Mouse (Mus musculus): ENCODE data around the gene G430095P16Rik.

Gene G430095P16Rik

DNA sequence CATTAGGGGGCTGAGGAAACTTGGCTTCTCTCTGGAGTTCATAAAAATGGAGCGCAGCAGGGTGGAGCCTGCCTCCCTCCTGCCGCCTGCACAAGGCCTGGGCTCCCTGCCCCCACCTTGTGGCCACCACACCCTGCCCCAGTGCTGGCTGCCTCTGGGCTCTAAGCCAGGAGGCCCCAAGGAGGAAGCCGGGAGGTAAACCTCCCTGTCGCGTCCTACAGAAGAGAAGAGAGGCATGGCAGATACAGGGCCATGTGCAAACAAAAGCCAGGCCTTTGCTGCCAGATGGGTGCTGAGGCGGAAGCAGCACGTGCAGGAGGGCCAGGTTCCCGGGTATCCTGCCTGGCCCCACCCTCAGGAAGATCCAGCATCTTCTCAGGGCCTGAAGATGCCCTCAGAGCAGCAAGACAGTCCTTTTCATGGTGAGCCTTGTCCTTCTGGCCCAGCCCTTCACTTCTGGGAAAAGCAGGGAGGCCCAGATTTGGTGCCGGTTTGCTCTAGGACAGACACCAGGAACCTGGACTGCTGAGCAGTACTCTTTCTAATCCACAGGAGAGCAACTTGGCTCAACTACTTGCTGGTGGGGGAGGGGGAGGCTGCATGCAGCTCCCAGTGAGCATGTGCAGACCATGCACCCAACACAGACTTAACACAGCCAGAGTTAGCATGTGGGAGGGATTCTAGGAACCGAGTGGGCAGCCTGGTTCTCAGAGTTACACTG lies at the start of gene G430095P16Rik:
TSS of gene G430095P16Rik (plus strand) at position 158 of the 721 bp plus-strand sequence.
- peak; percentile 76 for DNase-seq (ENCODE audit: low read depth, low spot score)

- no peak for DNase-seq (ENCODE audit: low read depth, low spot score)
Measured at GRCm38 (mm10) chr8:84677305-84677704, 45.5 kb upstream of the G430095P16Rik start.

DNA sequence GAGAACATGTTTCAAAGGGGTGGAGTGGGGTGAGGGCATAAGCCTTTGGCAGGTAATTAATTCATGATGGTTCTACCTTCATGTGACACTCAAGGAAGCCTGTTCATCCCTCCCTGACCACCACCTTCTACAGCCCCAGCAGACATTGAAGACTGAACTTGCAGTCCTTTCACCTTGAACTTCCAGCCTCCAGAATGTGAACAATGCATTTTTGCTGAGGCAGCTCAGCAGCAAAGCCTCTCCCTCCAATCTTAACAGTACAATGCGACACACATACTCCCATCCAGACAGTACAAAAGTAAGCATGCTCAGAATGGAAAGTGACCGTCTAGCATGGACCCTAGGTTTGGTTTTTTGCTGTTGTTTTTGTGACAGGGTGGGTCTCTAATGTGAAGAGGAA lies 41.3 kb upstream of the G430095P16Rik start:
- peak; percentile 86 for DNase-seq (ENCODE audit: low read depth, low spot score)

GRCm38 (mm10) chr8:84682257-84682656 lies 40.5 kb upstream of the G430095P16Rik start:
- DNase-seq (ENCODE audit: low read depth, low spot score): no peak

DNA sequence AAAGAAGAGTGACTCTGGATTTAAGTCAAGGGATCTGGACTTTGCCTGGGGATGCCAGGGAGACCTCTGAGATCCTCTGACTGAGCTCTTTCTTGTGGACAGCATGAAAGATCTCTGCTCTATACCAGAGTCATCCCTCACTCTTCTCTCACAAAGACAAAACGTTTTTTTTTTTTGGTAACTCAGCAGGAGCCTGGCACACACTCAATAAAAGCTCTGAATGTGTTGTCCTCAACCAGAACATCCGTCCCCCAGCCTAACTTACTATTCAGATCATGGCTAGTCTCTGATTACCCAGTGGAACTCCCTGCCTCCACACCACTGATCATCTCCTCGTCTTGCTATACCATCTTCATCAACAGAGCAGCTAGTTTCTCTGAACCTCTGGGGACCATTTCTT lies 38.3 kb upstream of the G430095P16Rik start:
- no peak for DNase-seq (ENCODE audit: low read depth, low spot score)

DNA sequence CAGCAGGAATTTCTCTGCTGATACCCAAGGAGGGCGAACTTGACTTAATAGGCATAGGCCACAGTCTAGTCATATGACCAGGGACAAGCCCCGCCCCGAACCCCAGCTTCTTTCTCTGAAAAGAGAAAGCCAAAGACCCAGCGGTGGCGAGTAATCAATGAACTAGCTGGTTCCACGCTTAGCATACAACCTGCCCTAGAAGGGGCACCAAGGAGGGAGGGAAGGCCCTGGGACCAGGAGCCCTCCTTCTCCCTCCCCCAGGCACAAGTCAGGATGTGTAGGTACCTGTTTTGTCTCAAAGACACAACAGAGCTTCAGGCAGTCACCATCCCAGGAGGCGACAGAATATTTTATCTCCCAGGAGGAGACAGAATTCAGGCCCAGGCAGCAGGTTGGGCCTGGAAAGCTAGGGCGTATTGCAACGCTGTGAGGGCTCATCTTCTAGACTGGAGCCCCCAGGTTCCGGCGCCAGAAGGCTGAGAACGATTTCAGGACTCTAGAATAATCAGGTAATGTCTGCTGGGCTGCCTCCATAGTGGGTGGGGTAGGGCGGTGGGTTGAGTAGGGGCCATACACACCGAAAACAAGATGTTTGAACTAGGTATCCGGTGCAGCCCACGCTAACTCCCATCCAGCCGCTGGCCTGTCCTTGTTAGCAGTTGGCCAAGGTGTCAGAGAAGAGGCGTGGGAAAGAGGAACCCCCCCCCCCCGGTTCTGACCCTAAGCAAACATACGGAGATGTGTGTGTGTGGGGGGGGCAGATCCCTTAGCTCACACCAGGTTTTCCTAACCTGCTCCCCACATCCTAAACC lies 36.4 kb upstream of the G430095P16Rik start, which contains the start of gene Trmt1:
TSS of gene Trmt1 (plus strand) at position 117 of the 812 bp plus-strand sequence.
- DNase-seq (ENCODE audit: low read depth, low spot score): peak; percentile 93

DNA sequence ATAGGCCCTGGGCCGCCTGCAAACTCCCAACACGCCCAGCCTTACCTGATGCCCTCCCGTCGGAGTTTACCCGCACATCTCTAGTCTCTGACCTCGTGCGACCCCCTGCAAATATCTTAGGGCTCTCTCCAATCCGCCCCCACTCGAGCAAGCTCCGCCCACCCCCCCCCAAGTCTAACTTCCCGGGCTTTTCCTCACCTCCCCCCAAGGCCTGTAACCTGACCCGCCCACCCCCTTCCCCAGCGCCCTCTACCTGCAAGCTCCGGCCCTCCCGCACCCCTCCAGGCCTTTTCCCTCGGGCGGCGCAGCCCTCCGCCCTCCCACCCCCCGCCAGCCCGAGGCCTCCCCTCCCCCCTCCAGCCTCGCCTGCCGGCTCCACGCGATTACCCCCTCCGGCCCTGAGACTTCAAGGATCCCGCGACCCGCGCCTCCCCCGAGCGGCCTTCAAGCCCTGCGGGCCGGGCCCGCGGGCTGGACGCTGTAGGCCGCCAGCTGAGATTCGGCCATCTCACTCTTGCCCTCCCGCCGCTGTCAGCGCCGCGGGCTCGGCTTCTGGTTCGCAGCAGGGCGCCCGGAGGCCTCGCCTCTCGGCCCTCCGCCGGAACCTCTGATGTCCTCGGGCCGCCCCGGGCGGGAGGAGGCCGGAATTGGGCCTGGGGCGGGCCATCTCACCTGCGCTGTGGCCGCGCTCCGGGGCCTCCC lies 35.7 kb upstream of the G430095P16Rik start:
- DNase-seq (ENCODE audit: low read depth, low spot score): peak; percentile 91

DNA sequence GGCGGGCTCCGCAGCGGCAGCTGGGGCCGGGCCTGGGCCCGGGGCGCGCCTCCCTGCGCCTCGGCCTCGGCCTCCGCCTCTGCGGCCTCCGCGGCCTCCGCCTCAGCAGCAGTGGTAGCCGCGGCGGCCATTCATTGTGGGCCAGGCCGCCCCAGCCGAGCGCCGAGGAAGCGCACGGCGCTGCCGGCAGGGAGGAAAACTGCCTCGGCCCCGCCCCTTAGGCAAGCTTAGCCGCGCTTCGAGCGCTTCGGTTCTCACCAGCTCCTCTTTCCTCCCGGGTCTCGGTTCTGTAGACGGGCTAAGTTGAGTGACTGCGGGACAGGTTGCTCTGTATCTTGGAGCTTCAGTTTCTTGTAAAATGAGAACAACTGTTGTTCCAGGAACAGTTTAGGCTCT lies 35.1 kb upstream of the G430095P16Rik start, which contains the start of gene Nacc1:
TSS of gene Nacc1 (minus strand) at position 158 of the 396 bp plus-strand sequence.
- peak; percentile 90 for DNase-seq (ENCODE audit: low read depth, low spot score)

DNA sequence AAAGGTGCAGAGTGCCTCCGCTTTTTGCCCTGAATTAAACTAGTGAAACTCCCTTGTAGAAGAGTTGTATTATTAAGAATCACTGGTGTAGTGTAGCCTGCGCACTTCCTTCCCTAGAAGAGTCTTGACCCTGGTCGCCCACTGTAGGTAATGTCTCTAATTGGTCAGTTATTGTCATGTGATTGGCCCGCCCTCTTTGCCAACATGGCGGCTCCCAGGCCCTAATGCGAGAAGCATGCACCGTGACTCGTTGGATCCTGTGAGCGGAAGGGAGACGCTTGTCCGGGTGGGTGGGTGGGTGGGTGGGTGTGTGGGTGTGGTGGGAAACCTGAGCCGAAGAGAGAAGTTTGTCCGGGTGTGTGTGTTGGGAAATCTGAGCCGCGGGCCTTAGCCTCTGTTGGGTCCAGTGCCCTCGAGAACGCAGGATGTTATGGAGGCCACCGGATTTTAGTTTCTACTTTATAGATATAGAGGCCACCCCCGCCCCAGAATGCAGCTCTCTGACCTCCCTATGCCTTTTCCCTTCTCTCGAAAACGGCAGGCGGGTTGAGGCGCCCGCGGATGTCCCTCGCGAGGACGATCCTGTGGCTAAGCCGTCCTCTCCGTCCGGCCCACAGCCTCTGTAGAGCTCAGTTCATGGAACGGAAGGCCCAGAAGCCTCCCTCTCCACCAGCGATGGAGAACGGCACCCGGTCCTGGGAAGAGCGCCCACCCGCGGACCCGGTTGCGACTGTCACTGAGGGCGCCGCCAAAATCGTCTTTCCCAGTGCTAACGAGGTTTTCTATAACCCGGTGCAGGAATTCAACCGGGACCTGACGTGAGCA lies 33.5 kb upstream of the G430095P16Rik start:
- peak; percentile 97 for DNase-seq (ENCODE audit: low read depth, low spot score)

DNA sequence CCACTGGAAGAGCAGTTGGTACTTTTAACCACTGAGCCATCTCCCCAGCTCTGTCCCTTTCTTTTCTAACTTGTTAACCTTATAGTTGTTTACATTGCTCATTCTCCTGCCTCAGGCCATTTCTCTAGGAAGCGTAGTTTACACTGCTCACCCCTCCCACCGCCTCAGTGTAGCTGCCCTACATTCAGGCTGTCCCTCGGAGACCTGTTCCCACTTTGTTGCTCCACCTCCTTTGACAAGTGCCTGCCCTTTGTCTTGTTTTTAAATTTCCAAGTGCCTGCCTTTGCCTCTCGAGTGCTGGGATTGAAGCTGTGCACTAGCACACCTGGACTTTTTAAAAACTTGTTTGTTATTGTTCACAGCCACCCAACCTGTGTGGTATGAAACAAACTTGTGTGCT lies 29.5 kb upstream of the G430095P16Rik start:
- no peak for DNase-seq (ENCODE audit: low read depth, low spot score)

- no peak for DNase-seq (ENCODE audit: low read depth, low spot score)
Measured at GRCm38 (mm10) chr8:84695140-84695539, 27.7 kb upstream of the G430095P16Rik start.

DNA sequence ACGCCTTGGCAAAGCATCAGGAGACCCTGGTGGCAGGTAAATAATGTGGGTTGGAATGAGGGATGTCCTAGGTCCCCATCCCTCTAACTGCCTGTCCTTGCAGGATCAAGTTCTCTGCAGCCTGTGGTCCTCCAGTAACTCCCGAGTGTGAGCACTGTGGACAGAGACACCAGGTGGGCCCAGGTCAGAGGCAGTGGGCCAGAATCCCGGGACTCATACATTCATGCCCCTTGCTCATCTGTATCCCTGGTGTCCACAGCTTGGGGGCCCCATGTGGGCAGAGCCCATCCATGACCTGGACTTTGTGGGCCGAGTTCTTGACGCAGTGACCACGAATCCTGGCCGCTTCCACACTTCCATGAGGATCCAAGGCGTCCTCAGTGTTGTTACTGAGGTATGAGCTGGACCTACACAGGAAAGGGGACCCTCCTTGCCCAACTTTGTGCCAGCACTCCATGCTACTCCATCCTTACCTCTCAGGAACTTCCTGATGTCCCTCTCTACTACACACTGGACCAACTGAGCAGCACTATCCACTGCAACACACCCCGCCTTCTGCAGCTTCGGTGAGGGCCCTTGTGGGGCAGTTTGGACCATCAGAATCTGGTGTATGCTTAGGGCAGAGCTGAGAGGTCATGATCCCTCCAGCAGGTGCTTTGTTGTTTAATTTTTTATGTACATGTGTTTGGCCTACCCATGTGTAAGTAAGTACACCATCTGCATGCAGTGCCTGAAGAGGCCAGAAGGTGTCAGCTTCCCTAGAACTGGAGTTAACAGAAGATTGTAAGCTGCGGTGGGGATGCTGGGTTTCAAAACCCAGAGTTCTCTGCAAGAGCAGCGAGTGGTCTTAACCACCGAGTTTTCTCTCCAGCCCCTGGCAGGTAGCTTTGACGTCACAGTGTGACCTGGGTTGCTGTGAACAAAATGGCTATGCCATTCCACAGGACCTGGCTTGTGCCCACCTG lies 25.4 kb upstream of the G430095P16Rik start:
- DNase-seq (ENCODE audit: low read depth, low spot score): peak; percentile 83

GRCm38 (mm10) chr8:84698288-84698687 lies 24.5 kb upstream of the G430095P16Rik start:
- DNase-seq (ENCODE audit: low read depth, low spot score): no peak

DNA sequence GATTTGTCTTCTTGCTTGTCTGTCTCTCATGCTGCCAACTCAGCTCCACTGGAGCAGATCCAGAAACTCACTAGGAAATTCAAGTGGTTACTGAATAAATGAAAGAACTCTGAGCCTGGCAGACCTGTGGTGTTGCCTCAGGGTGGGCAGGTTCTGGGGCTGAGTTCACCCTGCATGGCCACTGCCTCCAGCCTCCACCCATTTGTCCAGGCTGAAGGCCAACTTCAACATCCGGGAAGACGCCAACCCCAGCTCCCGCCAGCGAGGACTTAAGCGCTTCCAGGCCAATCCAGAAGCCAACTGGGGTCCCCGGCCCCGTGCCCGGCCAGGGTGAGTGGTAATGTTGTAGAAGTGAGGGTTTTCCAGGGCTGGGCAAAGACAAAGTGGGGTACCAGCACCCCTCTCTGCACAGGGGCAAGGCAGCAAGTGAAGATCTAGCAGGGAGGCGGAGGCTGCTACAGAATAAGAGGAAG lies 23.8 kb upstream of the G430095P16Rik start:
- DNase-seq (ENCODE audit: low read depth, low spot score): no peak

DNA sequence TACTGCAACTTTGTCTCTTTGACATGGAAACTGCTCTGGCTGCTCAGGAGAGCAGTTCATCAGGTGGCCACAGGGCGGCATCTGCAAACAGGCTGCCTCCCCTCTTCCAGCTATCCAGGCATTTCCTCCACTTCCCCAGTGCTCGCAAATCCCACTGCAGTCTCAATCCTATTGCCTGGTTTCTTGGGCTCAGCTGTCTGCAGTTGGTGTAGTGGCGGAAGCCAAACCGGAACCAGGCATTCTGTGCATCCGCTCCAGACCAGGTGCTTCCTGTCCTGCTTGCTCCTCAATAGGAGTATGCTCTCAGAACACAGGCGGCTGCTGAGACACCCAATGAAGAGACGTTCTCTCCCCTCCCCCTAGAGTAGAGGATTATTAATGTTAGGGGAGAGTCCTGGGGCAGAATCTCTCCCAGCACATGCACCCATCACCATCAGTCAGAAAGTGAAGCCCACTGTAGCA lies 22.9 kb upstream of the G430095P16Rik start:
- DNase-seq (ENCODE audit: low read depth, low spot score): peak; percentile 92

DNA sequence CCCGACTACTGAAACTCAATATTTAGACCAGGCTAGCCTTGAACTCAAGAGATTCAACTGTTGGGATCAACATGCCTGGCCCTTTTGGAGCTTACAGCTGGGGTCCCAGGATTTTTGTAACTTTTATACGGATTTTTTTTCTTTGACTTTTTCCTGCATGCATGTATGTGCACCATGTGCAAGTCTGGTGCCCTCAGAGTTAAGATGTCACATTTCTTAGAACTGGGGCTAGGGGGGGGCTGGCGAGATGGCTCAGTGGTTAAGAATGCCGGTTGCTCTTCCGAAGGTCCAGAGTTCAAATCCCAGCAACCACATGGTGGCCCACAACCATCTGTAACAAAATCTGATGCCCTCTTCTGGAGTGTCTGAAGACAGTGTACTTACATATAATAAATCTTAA lies 22.3 kb upstream of the G430095P16Rik start:
- no peak for DNase-seq (ENCODE audit: low read depth, low spot score)

- peak; percentile 34 for DNase-seq (ENCODE audit: low read depth, low spot score)
Measured at GRCm38 (mm10) chr8:84700941-84701911, 21.6 kb upstream of the G430095P16Rik start, which contains the start of gene Lyl1. Lyl1 (plus strand) TSS chr8:84701457.

- DNase-seq (ENCODE audit: low read depth, low spot score): no peak
Measured at GRCm38 (mm10) chr8:84702561-84702960, 20.2 kb upstream of the G430095P16Rik start.
